Mouse (Mus musculus) embryonic facial prominence, embryonic 14.5 days (tissue): ENCODE results near the gene Gm28308. TPM values are rescaled to one million over a fixed set of nuclear protein-coding genes. Genes with fewer than 3 reads are reported as not detected.
A peak's percentile ranks its signal among the peaks of the same experiment; 100 is the strongest.

ENCODE experiments used
- ATAC-seq: fragments of 200-750 bp; cut with Nextera tagmentation; 2 replicates; pipeline ENCODE4 v1.8.0; 2017; ENCODE audit warnings: low read depth, moderate number of reproducible peaks, moderate TSS enrichment
- DNase-seq: peaks from one replicate; pipeline ENCODE4 v3.0.0-alpha.2; 2015; ENCODE audit warnings: low spot score
- H3K27ac ChIP-seq: fragments of 300-500 bp; sonication (generic); replicated peaks from 2 replicates; pipeline ENCODE4 v1.5.1; 2014; ENCODE audit warnings: low read depth, mild to moderate bottlenecking, low read length, moderate library complexity
- H3K27me3 ChIP-seq: fragments of 300-500 bp; sonication (generic); replicated peaks from 2 replicates; pipeline ENCODE4 v1.6.1; 2014; ENCODE audit warnings: low read length; ENCODE audit not compliant: control insufficient read depth, insufficient read depth
- H3K36me3 ChIP-seq: fragments of 300-500 bp; sonication (generic); 2 replicates; pipeline ENCODE4 v1.6.1; 2014; ENCODE audit warnings: low read length, mixed read lengths; ENCODE audit not compliant: control insufficient read depth, insufficient read depth
- H3K4me1 ChIP-seq: fragments of 300-500 bp; sonication (generic); 2 replicates; pipeline ENCODE4 v1.6.1; 2014; ENCODE audit warnings: antibody characterized with exemption, low read length; ENCODE audit not compliant: control insufficient read depth, insufficient read depth
- H3K4me2 ChIP-seq: fragments of 300-500 bp; sonication (generic); 2 replicates; pipeline ENCODE4 v1.6.1; 2014; ENCODE audit warnings: low read depth, mild to moderate bottlenecking, low read length, moderate library complexity, mixed read lengths
- H3K4me3 ChIP-seq: fragments of 300-500 bp; sonication (generic); 2 replicates; pipeline ENCODE4 v1.5.1; 2014; ENCODE audit warnings: low read depth, mild to moderate bottlenecking, low read length
- H3K9ac ChIP-seq: fragments of 300-500 bp; sonication (generic); 2 replicates; pipeline ENCODE4 v1.6.1; 2014; ENCODE audit warnings: low read depth, mild to moderate bottlenecking, low read length, moderate library complexity, mixed read lengths
- H3K9me3 ChIP-seq: fragments of 300-500 bp; sonication (generic); 2 replicates; pipeline ENCODE4 v1.6.1; 2016; ENCODE audit warnings: low read length; ENCODE audit not compliant: control insufficient read depth
- WGBS: fragments of 180-500 bp; shearing (Covaris S2); extraction: QIAGEN DNeasy Blood & Tissue Kit; methylation state at CpG from one replicate; pipeline ENCODE4 v1.1.7; 2014; 5-methylcytosine and 5-hydroxymethylcytosine counted together
- polyA plus RNA-seq: library from polyadenylated mRNA; unstranded; fragments of >200 nt; fragmentation: Nextera tagmentation; extraction: Ambion mirVana; gene quantifications from 2 replicates; pipeline ENCODE4 v1.2.1, GENCODE M21; 2014

Gm28308 gene
- polyA plus RNA-seq, 1 experiment from 2014 or later, result not detected

DNA sequence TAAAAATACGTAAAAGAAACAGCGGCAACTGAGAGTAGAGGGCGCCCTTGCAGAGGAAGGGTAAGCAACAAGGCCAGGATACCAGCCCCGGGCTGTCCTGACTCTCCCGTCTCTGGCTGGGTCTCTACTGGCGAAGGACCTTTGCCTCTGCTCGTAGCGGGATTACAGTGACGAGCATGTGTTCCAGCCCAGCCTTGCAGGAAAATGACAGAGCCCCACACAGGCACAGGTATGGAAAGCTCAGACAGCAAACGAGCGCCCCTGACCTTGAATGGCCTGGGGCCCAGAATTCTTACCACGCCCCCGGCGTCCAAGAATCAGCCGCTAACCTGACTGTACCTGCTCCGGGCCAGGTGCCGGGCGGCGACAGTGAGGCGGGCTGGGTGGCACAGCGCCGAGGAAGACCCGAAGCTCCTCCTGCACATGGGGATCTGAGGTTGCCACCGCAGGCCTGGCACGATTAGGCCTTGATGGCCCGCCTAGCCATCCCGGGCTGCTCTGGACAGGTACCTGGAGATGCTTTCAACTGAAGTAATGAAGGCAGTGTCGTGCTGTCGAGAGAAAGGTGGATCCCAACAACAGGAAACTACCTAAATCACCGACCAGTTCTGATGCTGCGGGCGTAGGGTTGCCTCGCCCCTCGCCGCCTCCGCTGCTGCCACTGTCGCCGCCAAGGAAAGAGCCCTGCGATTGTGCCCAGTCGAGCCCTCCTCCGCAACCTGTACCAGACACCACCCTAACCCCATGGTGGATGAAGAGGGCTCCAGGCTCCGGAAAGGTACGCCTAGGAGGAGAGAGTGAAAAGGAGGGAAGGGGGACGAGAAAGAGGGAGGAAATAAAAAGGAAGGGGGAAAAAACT lies 16.6 kb upstream of the Gm28308 start:
- Histone ChIP-seq H3K9ac (no peak overlapping the region), H3K4me1 (no peaks in the 10 kb centered on the region), H3K27ac (no peak overlapping the region), H3K27me3 (peaks cover 98% of the 10 kb centered on the region), H3K4me2 (no peak overlapping the region), H3K4me3 (no peak overlapping the region), H3K36me3 (no peaks in the 10 kb centered on the region), H3K9me3 (no peaks in the 10 kb centered on the region)
- WGBS, result under 1% methylated on average over 42 of the region's 44 CpGs
- ATAC-seq, result no peak
- no peak for DNase-seq

DNA sequence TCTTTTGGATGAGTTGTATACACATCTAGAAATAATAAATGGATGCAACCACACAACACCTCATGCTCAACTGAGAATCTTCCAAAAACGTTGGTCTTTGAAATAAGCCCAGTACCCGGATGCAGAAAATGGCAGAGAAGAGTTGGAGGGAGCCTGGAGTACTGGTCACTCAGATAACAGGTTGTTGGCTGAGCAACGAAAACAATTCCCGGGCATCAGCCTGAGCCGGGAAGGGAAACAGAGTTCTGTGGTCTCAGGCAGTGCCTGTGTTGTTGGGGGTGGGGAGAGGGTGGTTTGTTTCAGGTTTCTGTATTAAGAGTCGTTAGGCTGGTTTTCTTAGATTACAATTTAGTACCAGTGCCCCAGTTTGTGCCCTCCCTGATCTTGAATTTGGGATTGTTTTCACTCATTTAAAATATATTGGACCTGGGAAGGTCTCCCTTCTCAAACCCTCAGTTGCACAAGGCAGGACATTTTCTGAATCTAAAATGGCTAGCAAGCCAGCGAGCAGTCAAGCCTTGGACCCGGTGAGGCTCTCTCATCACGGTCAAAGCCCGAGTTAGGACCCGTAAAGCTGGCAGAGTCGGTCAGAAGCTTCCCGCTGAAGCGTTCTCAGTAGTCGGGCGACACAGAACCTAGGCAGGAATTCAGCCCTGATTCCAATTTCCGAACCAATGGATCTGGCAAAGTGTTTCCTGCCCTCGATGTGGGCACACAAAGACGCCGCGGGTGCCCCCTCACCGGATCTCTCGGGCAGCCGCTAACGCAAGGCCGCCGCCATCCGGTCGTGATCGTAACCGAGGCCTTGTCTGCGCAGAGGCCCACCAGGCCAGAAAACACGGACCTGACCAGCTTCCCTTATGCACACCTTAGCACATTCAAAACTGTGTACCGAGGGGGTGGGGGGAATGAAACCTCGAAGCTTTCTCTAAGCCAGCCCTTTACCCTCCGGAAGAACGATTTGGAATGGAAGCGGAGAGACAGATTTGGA lies 15.6 kb upstream of the Gm28308 start:
- ATAC-seq, result no peak
- no peak overlapping the region for H3K27ac ChIP-seq
- WGBS, result 2% methylated on average over 38 of the region's 38 CpGs
- H3K4me2 ChIP-seq, result no peak overlapping the region
- no peak overlapping the region for H3K9ac ChIP-seq
- peaks cover 98% of the 10 kb centered on the region for H3K27me3 ChIP-seq
- H3K9me3 ChIP-seq, result no peaks in the 10 kb centered on the region
- no peaks in the 10 kb centered on the region for H3K4me1 ChIP-seq
- no peak for DNase-seq
- H3K4me3 ChIP-seq, result no peak overlapping the region
- H3K36me3 ChIP-seq, result no peaks in the 10 kb centered on the region

DNA sequence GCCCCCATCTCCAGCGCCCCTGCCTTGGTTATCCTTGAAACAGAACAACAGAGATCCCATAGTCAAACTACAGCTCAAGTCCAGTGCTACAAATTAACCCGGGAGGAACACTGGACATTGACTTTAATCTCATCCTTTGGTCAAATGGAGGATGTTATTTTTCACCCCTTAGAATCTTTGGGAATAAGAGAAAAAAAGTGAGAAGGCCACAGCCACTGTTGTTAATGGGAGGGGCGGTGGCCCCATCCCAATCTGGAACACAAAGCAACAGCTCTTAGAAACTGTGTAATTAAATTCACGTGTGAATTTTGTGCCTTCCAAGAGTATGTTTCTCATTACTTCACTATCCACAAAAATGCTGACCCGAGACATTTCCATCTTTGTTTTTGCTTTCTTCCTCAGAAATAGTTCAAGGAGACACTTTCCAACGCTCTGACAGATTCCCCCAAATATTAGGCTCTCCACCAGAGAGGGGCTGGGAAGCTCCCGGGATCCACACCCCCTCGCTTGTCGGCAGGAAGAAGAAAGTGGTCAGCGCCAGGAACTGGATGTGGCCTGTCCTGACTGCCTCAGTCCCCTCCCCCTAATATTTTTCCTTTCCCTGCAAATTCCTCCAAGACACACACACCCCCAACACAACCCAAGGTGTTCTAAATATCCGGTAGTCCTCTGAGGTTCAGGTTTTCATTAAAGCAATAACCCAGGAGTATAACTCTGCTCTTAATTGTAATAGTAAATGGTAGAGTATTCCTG lies 14.5 kb upstream of the Gm28308 start:
- ATAC-seq, result no peak
- 1% methylated on average over 11 of the region's 11 CpGs for WGBS

DNA sequence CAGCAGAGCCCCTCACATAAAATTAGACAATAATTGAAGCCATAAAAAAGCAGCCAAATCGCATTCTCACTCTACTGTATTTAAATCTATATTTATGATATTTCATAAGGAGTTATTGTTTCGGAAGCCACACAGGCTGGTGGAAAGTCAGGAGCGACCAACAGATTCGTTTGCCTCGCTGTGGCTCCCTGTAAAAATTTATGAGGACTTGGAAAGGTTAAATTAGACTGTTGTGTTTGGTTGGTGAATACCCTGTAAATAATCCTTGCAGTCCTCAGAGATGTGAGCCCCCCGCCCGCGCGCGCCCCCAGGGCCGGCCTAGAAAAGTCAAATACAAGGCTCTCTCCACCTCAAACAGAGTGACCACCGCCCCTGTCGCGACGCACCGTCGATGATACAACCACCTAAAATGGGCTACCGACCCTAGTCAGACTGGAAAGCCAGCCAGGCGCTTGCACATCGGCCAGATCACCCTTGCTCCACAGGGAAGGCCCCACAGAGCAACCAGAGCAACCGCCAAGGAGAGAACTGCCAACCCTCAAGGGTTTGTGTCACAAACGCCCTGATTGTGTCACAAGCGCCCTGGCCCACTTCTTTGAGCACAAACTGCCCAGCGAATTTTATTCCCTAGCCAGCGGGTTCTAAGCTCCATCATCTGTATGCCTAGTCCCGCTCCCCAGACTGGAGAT lies 13.6 kb upstream of the Gm28308 start:
- DNase-seq, result no peak
- no peaks in the 10 kb centered on the region for H3K9me3 ChIP-seq
- 4% methylated on average over 25 of the region's 26 CpGs for WGBS
- H3K9ac ChIP-seq, result no peak overlapping the region
- H3K27me3 ChIP-seq, result peaks cover 98% of the 10 kb centered on the region
- no peak for ATAC-seq
- no peak overlapping the region for H3K27ac ChIP-seq
- H3K4me3 ChIP-seq, result no peak overlapping the region
- peaks cover 2% of the 10 kb centered on the region; the same call in 1 of the 2 replicates for H3K4me1 ChIP-seq
- H3K4me2 ChIP-seq, result no peak overlapping the region
- H3K36me3 ChIP-seq, result no peaks in the 10 kb centered on the region

More for the DNA sequence above, 14.5 kb upstream of the Gm28308 start:
- no peak for DNase-seq
- Histone ChIP-seq H3K27ac (no peak overlapping the region), H3K4me3 (no peak overlapping the region), H3K4me1 (no peaks in the 10 kb centered on the region), H3K9me3 (no peaks in the 10 kb centered on the region), H3K36me3 (no peaks in the 10 kb centered on the region), H3K27me3 (peaks cover 98% of the 10 kb centered on the region), H3K4me2 (no peak overlapping the region), H3K9ac (no peak overlapping the region)

DNA sequence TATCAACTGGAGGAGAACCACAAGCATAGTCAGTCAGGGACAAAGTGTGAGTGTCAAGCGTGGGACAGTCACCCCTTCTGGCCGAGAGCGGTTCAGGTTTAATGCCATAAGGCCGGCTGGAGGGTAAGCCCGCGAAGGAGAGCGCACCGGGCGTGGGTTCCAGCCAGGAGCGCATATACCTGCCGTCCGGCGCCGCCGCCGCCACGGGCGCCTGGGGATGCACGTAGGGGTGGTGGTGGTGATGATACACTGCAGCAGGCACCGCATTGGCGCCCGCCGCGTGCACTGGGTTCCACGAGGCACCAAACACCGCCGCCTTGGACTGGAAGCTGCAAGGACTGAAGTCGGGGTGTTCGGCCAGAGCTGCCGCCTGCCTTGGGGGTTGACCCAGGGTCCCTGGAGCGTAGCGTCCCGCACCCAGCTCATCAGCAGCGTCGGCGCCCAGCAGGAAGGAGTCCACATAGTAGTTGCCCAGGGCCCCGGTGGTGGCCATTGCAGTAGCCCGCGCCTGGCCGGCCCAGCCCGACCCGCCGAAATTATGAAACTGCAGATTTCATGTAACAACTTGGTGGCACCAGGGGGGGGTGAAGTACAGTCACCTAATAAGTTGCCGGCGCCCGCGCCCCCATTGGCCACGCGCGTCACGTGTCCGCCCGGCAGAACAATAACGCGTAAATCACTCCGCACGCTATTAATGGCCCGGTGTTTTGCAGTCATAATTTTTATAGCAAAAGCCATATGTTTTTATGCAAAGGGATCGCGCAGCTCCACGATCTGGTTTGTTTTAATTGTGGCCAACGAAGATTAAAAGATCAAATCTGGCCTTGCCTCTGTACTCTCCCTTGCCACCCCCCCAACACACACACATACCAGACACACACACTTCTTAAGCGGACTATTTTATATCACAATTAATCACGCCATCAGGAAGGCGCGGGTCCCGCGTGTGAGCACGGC lies 12.8 kb upstream of the Gm28308 start:
- Histone ChIP-seq H3K9me3 (no peaks in the 10 kb centered on the region), H3K4me3 (peak overlapping the region; percentile 7; the same call in 1 of the 2 replicates), H3K27me3 (peaks cover 99% of the 10 kb centered on the region), H3K27ac (no peak overlapping the region), H3K4me2 (no peak overlapping the region), H3K9ac (no peak overlapping the region), H3K4me1 (peaks cover 3% of the 10 kb centered on the region; the same call in 1 of the 2 replicates), H3K36me3 (no peaks in the 10 kb centered on the region)
- 3% methylated on average over 58 of the region's 69 CpGs for WGBS
- DNase-seq, result no peak
- ATAC-seq, result no peak

DNA sequence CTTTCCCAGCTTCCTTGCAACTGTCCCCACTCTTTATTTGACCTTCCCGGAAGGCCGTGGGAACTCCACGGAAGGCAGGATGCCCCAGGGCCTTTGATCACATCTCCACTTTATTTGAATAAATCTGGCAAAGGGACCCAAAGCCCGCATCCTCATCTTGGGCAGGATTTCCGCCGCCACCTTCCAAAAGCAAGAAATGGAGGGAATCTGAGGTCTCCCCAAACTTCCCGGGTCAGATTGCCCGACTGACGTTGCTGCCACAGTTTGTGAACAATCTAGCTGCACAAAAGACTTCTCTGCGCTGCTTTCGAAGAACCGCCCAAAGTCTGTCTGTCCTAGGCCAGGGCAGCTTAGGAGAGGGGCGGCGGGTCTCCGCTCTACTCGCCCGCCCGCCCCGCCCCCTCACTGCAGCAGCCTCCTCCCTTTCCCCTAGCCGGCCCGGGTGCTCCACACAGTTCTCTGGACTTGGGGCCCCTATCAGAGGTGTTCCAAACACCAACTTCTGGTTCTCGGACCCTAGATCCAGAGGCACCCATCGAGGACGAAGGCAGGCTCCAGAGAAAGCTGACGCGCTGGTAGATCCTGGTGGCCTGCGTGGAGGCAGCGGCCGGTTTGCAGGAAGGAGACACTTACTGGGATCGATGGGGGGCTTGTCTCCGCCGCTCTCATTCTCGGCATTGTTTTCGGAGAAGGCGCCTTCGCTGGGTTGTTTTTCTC lies 11.9 kb upstream of the Gm28308 start:
- H3K4me2 ChIP-seq, result no peak overlapping the region
- no peaks in the 10 kb centered on the region for H3K36me3 ChIP-seq
- ATAC-seq (no peak), DNase-seq (no peak)
- H3K4me3 ChIP-seq, result no peak overlapping the region; the same call in 1 of the 2 replicates
- H3K9me3 ChIP-seq, result no peaks in the 10 kb centered on the region
- no peak overlapping the region for H3K27ac ChIP-seq
- no peak overlapping the region for H3K9ac ChIP-seq
- H3K27me3 ChIP-seq, result peaks cover 99% of the 10 kb centered on the region
- peaks cover 3% of the 10 kb centered on the region; the same call in 1 of the 2 replicates for H3K4me1 ChIP-seq
- WGBS, result 1% methylated on average over 34 of the region's 36 CpGs
